Mouse (Mus musculus) erythroblast, adult 5-6 weeks (primary cell): ENCODE results near the gene Lekr1. TPM values are rescaled to one million over a fixed set of nuclear protein-coding genes. Genes with fewer than 3 reads are reported as not detected.

Experiments used
- ATAC-seq: replicated peaks from 2 replicates; pipeline ENCODE4 v1.8.0; 2016; ENCODE audit warnings: moderate number of reproducible peaks, mild to moderate bottlenecking, moderate TSS enrichment, inconsistent platforms; ENCODE audit not compliant: poor library complexity, low FRiP score, severe bottlenecking
- total RNA-seq, 2 experiments: library from RNA; stranded (forward) in 1 of 2; stranded (reverse) in 1 of 2; fragments of 150-400 nt in 1 of 2; fragments of 200-764, 138-1000 nt in 1 of 2; gene quantifications; 2 replicates each; pipeline versions ENCODE4 v1.2.3 to v1.2.4; 2015 to 2017; ENCODE audit warnings: low replicate concordance in 2 of 2

The Lekr1 gene
- 0.42 TPM in 1 of 2 replicates, not detected in the other for total RNA-seq (2015; ENCODE audit: low replicate concordance)
- 0.51 TPM in 1 of 2 replicates, not detected in the other for total RNA-seq (2017; ENCODE audit: low replicate concordance)

DNA sequence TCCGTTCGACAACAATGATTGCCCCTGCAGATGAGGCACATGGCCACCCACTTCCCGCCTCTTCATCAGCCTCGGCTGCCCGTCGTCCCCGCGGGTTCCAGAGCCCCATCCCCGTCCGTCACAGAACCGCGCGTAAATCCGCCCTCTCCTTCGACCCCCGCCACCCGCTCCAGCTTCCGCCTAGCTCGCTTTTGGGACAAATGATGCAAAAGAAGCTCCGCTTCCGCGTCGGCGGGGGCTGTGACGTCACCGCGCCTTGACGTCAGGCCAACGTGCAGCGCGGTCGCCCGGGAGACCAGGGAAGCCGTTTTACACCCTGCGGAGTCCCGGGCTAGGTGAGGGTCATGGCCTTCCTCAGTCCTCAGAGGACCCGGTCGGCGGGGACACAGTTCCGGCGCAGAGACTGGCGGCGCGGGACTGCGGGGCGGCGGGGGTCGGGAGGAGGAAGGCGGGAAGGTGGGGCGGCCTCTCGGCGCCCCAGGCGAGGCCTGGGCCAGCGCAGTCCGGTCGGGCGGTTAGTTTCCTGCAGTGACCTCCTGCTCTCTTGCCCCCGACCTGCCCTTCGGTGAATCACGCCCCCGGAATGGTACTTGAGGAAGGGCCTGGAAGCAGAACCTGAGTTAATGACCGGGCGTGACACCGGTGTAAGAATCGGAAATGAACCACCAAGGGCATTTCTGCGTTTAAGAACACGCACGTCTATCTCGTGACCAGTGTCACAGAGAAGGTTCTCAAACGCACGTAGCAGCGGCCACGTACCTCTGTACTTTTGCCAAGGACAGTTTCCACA is at the start of gene Lekr1:
Lekr1 (plus strand) TSS at position 252 of the 790 bp plus-strand sequence.
- peak; percentile 82 for ATAC-seq

DNA sequence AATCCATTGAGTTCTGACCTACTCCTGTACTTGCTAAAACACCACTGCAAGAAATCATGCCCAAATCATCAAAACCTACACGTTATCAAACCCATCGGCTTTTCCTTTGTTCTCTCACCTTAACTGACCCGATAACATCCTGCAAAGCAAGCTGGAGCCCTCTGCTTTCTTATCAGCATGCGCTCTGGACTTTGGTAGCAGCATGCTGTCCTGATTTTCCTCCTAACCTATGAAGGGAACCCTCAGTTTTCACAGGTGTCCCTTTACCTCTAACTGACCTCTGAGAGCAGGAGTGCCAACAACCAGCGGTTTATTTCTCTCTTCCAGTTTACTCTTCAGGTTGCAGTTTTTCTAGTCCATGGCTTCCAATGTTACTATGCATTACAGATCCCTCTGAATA is 48.5 kb upstream of the Lekr1 start:
- ATAC-seq: no peak

DNA sequence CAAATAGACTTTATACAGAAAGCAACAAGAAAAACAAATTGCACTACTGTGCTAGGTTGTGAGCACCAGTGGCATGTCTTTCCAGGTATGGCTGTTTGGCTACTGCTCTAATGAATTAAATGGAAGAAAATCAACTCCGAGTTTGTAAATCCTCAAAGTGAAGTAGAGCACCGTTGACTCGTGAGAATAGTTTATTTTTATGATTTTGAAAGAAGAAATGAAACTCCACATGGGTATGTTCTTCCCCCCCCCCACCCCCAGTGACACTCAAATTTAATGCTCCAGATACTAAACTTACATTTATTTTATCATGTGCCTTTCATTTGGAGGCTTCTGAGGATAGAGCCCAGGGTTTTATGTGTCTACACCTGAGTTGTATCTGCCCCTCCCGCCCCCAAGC is 46.7 kb upstream of the Lekr1 start:
- no peak for ATAC-seq

DNA sequence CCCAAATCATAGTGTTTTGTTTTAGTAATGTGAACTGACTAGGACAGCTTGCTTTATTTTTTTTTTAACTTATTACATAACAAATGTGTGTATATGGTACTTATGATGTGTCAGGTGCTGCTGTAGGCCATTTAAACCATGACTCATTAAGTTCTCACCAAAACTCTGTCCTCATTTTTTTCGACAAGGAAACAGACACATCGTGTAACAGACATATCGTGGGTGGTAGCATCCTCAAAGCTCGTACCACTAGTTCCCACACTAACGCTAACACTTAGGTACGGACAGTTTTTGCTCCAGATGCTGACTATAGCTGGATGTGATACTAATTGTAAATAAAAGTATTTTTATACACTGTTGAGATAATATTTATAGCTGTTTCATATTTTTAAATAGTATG is 43.0 kb upstream of the Lekr1 start:
- ATAC-seq: no peak

DNA sequence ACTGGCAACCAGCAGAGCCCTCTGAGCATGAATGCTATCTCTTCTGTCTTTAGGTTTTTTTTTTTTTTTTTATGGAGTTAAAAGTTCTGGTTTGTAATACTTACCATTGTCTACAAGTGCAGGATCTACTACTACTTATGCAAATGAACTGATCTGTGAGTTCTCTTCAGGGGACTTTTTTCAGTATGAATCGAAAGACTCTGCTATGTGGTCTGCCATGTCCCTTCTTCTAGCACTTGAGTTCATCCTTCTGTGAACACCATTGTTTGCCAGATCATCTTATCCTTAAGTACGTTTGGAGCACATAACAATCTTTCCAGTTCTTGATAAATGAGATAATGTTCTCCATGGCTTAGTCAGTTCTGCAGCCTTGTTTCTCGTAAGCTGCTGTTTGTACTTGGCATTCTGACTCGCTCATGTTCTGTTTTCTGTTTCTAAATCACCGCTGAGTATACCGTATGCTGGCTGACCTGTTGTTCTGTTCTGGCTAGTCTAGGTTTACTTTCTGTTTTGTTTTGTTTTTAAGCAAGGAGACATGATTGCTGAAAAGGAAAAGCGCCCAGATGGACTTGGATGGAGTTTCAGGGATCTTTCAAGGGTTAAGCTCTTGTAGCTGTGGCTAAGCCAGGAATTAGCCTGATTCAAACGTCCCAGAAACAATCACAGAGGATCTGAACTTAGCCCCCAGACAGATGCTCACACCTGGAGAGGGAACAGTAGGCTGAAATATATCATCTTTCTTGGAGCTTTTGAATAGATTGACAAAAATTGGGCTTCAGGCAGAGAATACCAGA is 40.3 kb upstream of the Lekr1 start:
- ATAC-seq: no peak

DNA sequence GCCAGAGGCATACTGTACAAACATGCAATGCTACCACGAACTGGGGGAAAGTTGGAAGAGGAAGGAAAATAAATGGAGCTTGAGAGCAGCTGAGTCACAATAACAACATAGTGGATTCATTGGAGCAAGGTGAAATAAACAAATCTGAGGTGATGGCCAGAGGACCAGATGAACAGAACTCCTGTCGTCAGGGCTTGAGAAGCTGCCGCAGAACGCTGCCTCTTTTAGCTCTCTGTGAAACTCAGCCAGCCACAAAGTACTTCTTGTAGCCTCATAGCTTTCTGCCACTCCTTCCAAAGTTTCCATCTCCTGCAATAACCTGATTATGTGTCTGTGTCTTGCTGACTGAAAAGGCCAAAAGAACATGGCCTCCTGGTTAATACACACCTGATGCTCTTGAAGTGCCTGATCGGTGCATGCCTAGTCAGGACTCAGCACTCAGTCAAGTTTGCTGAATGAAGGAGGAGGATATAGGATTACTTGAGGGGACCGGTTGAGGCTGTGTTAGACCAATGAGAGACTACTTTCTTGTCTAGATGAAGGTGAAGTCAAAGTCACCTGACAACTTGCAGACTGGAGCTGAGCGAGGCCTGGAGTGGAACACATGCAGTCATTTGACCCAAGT is 39.6 kb upstream of the Lekr1 start:
- no peak for ATAC-seq

DNA sequence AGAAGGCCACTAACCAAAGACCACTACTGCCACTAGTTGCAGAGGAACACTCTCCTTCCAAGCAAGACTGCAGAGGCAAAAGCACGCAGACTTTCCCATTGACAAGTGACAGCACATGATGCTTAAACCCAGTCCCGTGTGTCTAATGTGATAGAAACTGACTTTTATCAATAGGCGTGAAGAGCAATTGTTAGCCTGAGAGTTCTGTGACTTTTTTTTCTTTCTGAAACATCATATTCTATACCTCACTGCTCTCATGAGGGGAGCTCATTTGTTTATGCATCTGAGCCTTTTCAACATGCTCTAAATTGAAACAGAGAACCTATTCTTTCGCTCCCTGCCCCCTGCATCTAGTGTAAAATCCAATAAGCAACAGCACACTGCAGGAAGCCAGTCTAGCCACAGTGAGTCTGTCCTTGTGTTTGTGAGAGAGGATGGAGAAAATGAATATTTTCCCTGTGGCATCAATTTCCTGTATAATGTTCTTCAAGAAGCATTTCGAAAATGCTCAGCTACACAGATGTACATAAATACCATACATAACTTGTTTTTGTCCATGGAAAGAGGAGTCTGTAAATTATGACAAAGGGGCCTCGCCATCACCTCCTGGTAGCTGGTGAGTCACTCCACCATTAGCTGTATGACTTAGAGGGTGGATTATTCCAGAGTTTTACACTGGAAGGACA is 38.9 kb upstream of the Lekr1 start:
- ATAC-seq: no peak

DNA sequence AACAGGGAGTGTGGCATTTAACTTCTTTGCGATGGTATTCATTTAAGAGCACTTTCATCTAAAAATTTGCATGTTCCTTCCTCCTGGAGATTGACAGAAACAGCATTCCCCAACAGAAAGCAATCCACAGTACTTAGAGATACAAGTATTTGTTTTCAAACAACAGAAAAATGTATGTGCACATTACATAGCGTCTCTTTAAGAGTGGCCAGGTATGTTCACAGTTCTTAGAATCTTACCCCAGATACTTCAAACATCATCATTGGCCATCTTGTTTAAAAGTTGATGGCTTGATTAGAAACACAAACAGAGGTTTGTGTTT is 38.4 kb upstream of the Lekr1 start:
- ATAC-seq: no peak

DNA sequence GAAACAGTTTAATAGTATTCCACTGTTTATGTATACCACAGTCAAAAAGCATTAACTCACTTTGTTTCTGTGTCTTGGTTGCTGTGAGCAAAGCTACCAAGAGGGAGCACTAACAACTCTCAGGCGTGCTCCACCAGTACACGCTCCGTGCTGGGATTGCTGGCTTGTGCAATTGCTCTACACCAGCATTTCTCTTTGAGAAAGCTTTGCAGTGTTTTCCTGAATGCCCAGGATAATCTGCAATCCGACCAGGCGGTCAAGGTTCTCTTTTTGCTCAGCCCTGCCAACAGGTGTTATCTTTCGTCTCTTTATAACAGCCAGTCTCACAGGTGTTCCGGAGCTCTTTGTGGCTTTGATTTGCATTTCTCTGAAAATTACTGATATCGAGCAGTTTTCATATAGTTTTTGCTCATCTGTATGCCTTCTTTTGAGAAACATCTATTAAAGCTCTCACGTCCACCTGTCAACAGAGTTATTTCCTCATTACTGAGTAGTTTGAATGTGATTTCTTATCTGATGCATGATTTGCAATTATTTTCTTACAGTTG is 36.4 kb upstream of the Lekr1 start:
- ATAC-seq: no peak

DNA sequence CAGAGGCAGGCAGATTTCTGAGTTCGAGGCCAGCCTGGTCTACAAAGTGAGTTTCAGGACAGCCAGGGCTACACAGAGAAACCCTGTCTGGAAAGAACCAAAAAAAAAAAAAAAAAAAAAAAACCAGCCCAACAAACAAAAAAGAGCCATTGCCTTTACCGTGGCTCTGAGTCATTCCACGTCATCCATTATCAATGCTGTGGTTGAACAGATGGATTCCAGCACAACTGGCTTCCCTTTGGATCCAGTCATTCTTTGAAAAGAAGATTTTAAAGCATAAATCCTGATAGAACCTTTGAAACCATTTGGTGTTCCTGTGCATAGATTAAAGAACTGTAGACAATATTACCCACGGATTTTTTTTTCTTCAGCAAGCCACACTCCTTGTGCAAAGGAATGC is 32.4 kb upstream of the Lekr1 start:
- no peak for ATAC-seq

DNA sequence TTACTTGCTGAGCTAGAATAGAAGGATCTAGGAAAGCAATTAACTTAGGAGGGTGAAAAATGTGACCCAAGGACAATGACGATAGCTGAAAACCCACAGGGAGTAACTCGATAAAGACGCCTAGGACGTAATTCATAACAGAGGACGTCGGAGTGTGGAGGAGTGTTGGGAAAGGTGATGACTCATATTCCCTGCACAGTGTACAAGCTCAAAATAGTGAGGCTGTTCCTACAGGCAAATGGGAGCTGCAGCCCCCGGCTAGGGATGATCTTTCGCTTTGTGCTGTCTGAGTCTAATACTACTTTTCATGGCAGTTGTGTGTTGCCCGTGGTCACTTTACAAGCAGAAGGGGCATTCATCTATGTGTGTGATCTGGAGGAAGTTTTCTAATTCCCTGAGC is 30.0 kb upstream of the Lekr1 start:
- ATAC-seq: no peak

DNA sequence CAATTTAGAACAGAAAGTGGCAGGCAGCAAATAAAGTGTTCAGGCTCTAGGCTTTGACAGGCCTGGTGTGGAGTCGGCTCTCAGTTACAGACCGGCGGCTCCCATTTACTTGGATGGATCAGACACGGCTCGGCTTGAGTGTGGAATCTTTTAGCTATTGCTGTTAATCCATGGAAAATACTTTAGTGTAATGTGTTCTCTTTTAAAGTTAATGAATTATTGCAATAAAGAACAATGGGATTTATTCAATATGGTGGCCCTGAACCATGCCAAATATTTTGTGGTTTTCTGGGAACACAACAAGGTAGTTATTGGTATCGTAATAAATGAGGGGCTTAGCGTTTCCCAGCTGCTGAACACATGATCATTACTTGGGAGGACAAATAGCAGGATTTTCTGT is 28.7 kb upstream of the Lekr1 start:
- ATAC-seq: no peak

DNA sequence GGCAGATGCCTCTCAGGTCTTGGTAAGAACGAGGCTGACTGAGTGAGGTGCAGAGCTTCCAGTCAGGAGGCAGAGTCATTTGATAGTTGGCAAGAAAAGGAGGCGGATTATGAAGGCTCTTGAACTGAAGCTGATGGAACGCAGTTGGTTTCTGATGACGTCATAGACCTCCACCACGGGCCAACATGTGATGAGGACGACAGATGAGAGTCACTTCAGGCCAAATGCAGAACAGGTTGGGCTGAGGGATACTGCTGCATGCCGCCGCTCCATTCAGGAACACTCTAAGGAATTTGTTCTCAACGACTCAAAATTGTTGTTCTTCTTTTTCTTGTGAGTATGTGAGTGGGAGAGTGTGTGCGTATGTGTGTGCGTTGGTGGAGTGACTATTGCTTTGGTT is 27.1 kb upstream of the Lekr1 start:
- ATAC-seq: no peak

DNA sequence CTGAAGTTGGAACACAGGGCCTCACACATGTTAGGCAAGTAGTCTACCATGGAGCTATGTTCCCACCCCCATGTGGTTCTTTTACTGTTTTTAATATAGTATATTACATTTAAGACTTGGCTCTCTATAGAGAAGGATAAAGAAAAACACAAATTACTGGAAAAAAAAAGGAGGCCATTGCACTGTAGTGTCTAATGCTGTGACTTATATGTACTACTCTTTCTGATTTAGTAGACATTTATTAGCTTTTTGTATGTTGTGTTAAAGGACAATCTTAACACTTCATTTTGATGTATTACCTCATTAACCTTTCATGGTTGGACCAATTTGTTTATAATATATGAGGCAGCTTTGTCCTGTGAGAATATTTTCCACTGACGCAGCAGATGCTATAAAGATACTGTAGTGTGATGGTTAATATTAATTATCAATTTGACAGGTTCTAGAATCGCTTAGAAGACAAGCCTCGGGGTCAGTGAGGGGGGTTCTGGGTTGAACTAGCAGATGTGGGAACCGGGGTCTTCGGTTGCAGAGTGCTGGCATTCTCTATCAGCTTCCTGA is 26.5 kb upstream of the Lekr1 start:
- ATAC-seq: no peak

DNA sequence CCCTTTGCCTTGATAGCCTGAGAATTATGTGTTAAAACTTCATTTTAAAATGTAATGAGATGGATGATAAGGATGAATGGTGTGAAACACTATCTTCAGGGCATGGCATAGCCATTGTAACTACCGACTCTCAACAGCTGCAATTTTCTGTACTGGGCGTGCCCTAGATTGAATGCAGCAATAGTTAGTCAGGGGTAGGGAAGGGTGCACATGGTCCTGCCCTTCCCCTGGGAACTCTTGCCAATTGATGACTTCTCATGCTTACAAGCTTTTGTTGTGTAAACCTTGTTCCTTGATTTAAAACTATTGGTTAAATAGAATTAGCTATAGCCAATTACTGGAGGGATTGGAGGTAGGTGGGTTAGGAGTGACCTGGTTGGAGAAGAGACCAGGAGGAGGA is 23.1 kb upstream of the Lekr1 start:
- no peak for ATAC-seq

DNA sequence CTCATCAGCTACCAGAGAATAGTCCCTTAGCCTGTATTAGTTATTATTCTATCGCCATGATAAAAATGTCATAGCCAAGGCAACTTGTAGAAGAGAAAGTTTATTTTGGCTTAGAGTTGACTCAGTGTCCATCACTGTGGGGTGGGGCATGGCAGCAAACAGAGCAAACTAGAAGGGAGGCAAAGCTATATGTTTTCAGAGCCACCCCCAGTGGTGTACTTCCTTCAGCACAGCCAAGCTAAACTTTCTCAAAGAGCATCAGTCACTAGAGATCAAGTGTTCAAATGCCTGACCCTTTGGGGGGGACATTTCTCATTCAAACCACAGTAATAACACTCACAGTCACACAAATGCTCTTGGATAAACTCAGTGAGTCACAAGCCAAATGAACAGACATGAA is 22.4 kb upstream of the Lekr1 start:
- no peak for ATAC-seq

DNA sequence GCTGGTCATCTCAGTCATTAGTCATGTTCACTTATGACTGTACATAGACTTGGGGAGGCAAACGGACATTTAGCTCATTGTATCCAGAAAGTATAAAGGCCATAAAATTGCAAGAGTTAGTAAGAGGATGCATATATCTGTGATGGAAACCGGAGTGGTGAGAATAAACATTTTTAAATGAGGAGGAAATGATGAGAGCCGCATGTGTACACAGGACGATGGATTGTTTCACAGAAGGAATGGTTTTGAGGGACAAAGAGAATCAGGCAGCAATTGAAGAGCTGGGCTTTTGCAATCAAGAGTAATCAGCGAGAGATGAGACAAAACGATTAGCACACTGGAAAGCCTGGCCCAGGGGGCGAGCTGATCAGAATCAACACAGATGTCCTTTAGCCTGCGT is 18.4 kb upstream of the Lekr1 start:
- no peak for ATAC-seq

DNA sequence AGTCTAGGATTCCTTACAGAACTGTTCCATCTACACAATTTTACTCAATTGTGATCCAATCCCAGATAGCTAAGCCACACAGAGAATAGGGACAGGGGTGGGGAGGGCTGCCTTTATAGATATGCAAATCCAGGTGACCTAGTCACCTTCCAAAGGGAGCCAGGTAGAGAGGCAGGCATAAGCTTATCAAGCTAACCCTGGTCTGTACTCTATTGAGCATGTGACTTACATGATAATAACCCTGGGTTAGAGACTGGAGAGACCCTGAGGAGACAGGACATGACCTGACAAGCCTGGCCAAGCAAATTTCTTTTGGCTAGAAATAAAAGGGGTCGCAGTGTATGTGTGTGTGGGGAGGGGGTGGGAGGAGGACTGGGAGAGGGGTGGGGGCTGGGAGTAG is 17.1 kb upstream of the Lekr1 start:
- ATAC-seq: no peak

DNA sequence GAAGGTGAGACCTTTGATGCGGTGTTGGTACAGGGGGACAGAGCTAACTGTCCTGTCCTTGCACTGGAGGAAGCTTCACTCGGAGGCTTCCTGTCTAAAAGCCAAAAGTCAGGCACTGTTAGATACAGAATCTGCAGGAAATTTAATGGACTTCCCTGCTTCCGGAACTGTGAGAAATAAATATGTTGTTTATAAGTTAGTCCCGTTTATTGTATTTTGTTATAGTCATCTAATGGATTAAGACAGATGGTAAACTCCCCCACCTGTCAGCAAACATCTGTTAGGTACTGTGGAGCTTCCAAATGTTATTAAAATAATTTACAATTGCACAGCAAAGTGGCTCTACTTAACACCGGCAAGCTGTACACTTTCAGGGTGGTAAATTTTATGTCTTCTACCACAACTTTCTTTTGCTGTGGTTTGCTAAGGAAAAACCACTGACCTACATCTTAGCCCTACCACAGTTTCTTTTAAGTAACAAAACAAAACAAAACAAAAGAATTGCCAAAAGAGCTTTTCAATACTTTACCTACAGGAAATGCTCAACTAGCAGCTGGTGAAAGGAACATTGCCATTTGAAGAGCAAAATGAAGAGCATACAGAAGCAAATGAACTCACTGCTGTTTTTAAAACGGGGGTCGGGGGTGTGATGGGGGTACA is 15.7 kb upstream of the Lekr1 start:
- ATAC-seq: no peak
